Mouse (Mus musculus) CH12.LX (cell line): ENCODE data around the gene B4galnt3. TPM values are rescaled to one million over a fixed set of nuclear protein-coding genes. Genes with fewer than 3 reads are reported as not detected.

Experiments
- DNase-seq: peaks from one replicate; pipeline ENCODE4 v3.0.0-alpha.2; 2013; ENCODE audit errors: extremely low read depth
- H3K27ac ChIP-seq: 2 replicates; pipeline ENCODE4 v1.5.1; 2012; ENCODE audit warnings: low read depth, mild to moderate bottlenecking, control low read depth, moderate library complexity; ENCODE audit not compliant: insufficient read depth
- H3K27me3 ChIP-seq: replicated peaks from 2 replicates; pipeline ENCODE3; 2012; ENCODE audit warnings: inconsistent platforms
- H3K36me3 ChIP-seq, 2 experiments: replicated peaks in 1 of 2; 2 replicates each; pipeline versions ENCODE3 to v1.6.1; 2012; ENCODE audit warnings: inconsistent platforms in 1 of 2, low read length in 1 of 2, mild to moderate bottlenecking in 1 of 2, mixed read lengths in 1 of 2, moderate library complexity in 1 of 2; ENCODE audit not compliant: control insufficient read depth in 1 of 2, insufficient read depth in 1 of 2
- H3K4me1 ChIP-seq, 2 experiments: 2 replicates each; pipeline ENCODE4 v1.6.1; 2012; ENCODE audit warnings: inconsistent platforms in 1 of 2, moderate library complexity in 1 of 2; ENCODE audit not compliant: insufficient read depth in 2 of 2, control insufficient read depth in 1 of 2
- H3K4me2 ChIP-seq: 2 replicates; pipeline ENCODE4 v1.6.1; 2012; ENCODE audit warnings: low read depth, mild to moderate bottlenecking, control low read depth; ENCODE audit not compliant: poor library complexity, insufficient read depth, severe bottlenecking
- H3K4me3 ChIP-seq, 3 experiments: fragments of 150-350 bp in 1 of 3; sonication (generic) in 1 of 3; replicated peaks in 1 of 3; 2 replicates each; pipeline versions ENCODE3 to v1.5.1; 2011 to 2012; ENCODE audit warnings: low read depth in 2 of 3, low read length in 2 of 3, mild to moderate bottlenecking in 2 of 3, moderate library complexity in 2 of 3, control low read depth in 1 of 3, improper control_type of control experiment in 1 of 3, inconsistent platforms in 1 of 3, mixed read lengths in 1 of 3; ENCODE audit not compliant: poor library complexity in 1 of 3
- H3K79me2 ChIP-seq: replicated peaks from 2 replicates; pipeline ENCODE4 v1.6.1; 2012; ENCODE audit warnings: mild to moderate bottlenecking, moderate library complexity; ENCODE audit not compliant: control insufficient read depth, poor library complexity, insufficient read depth, severe bottlenecking; ENCODE audit errors: extremely low read depth
- H3K9ac ChIP-seq: 2 replicates; pipeline ENCODE4 v1.6.1; 2012; ENCODE audit warnings: low read depth, mild to moderate bottlenecking, control low read depth, moderate library complexity; ENCODE audit not compliant: insufficient read depth
- H3K9me3 ChIP-seq: replicated peaks from 2 replicates; pipeline ENCODE3; 2012; ENCODE audit warnings: low read length, inconsistent platforms, mixed read lengths
- BHLHE40 ChIP-seq: IDR thresholded peaks from 2 replicates; pipeline ENCODE4 v1.6.1; 2011; ENCODE audit warnings: mild to moderate bottlenecking, low read depth, low read length, improper control_type of control experiment
- CHD2 ChIP-seq: IDR thresholded peaks from 2 replicates; pipeline ENCODE4 v1.6.1; 2011; ENCODE audit warnings: low read length, improper control_type of control experiment
- E2F4 ChIP-seq: IDR thresholded peaks from 2 replicates; pipeline ENCODE4 v1.6.1; 2011; ENCODE audit warnings: low read depth, low read length, improper control_type of control experiment; ENCODE audit not compliant: insufficient replicate concordance
- ELF1 ChIP-seq: IDR thresholded peaks from 2 replicates; pipeline ENCODE4 v1.6.1; 2014; ENCODE audit warnings: low read depth, mild to moderate bottlenecking, inconsistent platforms, low read length, improper control_type of control experiment
- EP300 ChIP-seq: IDR thresholded peaks from 2 replicates; pipeline ENCODE4 v1.6.1; 2011; ENCODE audit warnings: low read length, improper control_type of control experiment
- ETS1 ChIP-seq: conservative IDR thresholded peaks from 2 replicates; pipeline ENCODE4 v1.6.1; 2012; ENCODE audit warnings: low read depth, mild to moderate bottlenecking, inconsistent platforms, low read length, improper control_type of control experiment, moderate library complexity
- GABPA ChIP-seq: IDR thresholded peaks from 2 replicates; pipeline ENCODE4 v1.6.1; 2012; ENCODE audit warnings: low read depth, low read length, improper control_type of control experiment, inconsistent platforms; ENCODE audit not compliant: insufficient replicate concordance
- HCFC1 ChIP-seq: IDR thresholded peaks from 2 replicates; pipeline ENCODE4 v1.6.1; 2012; ENCODE audit warnings: low read depth, mild to moderate bottlenecking, inconsistent platforms, low read length, improper control_type of control experiment
- IRF4 ChIP-seq: IDR thresholded peaks from 2 replicates; pipeline ENCODE4 v1.6.1; 2014; ENCODE audit warnings: low read depth, mild to moderate bottlenecking, inconsistent platforms, low read length, improper control_type of control experiment
- MAFK ChIP-seq: IDR thresholded peaks from 2 replicates; pipeline ENCODE4 v1.6.1; 2011; ENCODE audit warnings: low read length, improper control_type of control experiment; ENCODE audit not compliant: insufficient replicate concordance
- MEF2A ChIP-seq: IDR thresholded peaks from 2 replicates; pipeline ENCODE4 v1.6.1; 2014; ENCODE audit warnings: low read depth, mild to moderate bottlenecking, inconsistent platforms, low read length, improper control_type of control experiment, borderline replicate concordance
- MXI1 ChIP-seq: IDR thresholded peaks from 2 replicates; pipeline ENCODE4 v1.6.1; 2011; ENCODE audit warnings: mild to moderate bottlenecking, low read depth, low read length, improper control_type of control experiment
- MYC ChIP-seq: IDR thresholded peaks from 2 replicates; pipeline ENCODE4 v1.6.1; 2011; ENCODE audit warnings: low read depth, mild to moderate bottlenecking, improper control_type of control experiment, low read length
- NELFE ChIP-seq: IDR thresholded peaks from 2 replicates; pipeline ENCODE4 v1.6.1; 2011; ENCODE audit warnings: low read depth, low read length, improper control_type of control experiment
- NRF1 ChIP-seq: IDR thresholded peaks from 2 replicates; pipeline ENCODE4 v1.6.1; 2014; ENCODE audit warnings: low read depth, mild to moderate bottlenecking, inconsistent platforms, low read length, improper control_type of control experiment, moderate library complexity
- POLR2A ChIP-seq: IDR thresholded peaks from 2 replicates; pipeline ENCODE4 v1.6.1; 2011; ENCODE audit warnings: low read depth, mild to moderate bottlenecking, improper control_type of control experiment, low read length
- SIN3A ChIP-seq: IDR thresholded peaks from 2 replicates; pipeline ENCODE4 v1.6.1; 2012; ENCODE audit warnings: low read length, improper control_type of control experiment, inconsistent platforms
- SMC3 ChIP-seq: IDR thresholded peaks from 2 replicates; pipeline ENCODE4 v1.6.1; 2011; ENCODE audit warnings: low read depth, low read length, improper control_type of control experiment
- USF2 ChIP-seq: conservative IDR thresholded peaks from 2 replicates; pipeline ENCODE4 v1.6.1; 2011; ENCODE audit warnings: low read depth, low read length, improper control_type of control experiment
- ZC3H11A ChIP-seq: IDR thresholded peaks from 2 replicates; pipeline ENCODE4 v1.6.1; 2012; ENCODE audit warnings: low read depth, mild to moderate bottlenecking, inconsistent platforms, low read length, improper control_type of control experiment
- ZKSCAN1 ChIP-seq: IDR thresholded peaks from 2 replicates; pipeline ENCODE4 v1.6.1; 2012; ENCODE audit warnings: low read depth, inconsistent platforms, low read length, improper control_type of control experiment, borderline replicate concordance
- ZMIZ1 ChIP-seq: IDR thresholded peaks from 2 replicates; pipeline ENCODE4 v1.6.1; 2012; ENCODE audit warnings: low read depth, mild to moderate bottlenecking, inconsistent platforms, low read length, improper control_type of control experiment
- ZNF384 ChIP-seq: IDR thresholded peaks from 2 replicates; pipeline ENCODE4 v1.6.1; 2012; ENCODE audit warnings: low read depth, low read length, improper control_type of control experiment, inconsistent platforms
- dilution Hi-C: fragments of 300-500 bp; cut with MboI; formaldehyde crosslinking; loops from 2 replicates; pipeline ENCODE4 v1.14.3; 2020; ENCODE audit warnings: low sequenced_read_pairs; ENCODE audit not compliant: extremely low pct_unique_long_range_greater_than_20kb, extremely low pct_ligation_motif_present
- in situ Hi-C: fragments of 300-500 bp; cut with MboI; formaldehyde crosslinking; loops from 3 replicates; pipeline ENCODE4 v1.14.3; 2019; ENCODE audit warnings: low sequenced_read_pairs, low pct_ligation_motif_present, low pct_unique_long_range_greater_than_20kb, mixed read lengths
- polyA plus RNA-seq: library from polyadenylated mRNA; unstranded; fragments of >175 nt; gene quantifications from 2 replicates; pipeline ENCODE4 v1.2.1, GENCODE M21; 2012; ENCODE audit warnings: low read depth; ENCODE audit not compliant: insufficient read length
- total RNA-seq, 2 experiments: library from RNA; depleted of rRNA; stranded (reverse); fragments of 300-350 nt in 1 of 2; fragments of >200 nt in 1 of 2; gene quantifications; 2 replicates each; pipeline ENCODE4 v1.2.3; 2012 to 2014

The B4galnt3 gene
- total and polyA plus RNA-seq, 3 experiments: 0.21 to 0.47 (median 0.44) TPM

- TF ChIP-seq EP300 (no peak), MYC (no peak), ZMIZ1 (peak; percentile 97)
These were observed 97.5 kb downstream of the B4galnt3 start (continued) for GRCm38 (mm10) chr6:120196837-120197236.

DNA sequence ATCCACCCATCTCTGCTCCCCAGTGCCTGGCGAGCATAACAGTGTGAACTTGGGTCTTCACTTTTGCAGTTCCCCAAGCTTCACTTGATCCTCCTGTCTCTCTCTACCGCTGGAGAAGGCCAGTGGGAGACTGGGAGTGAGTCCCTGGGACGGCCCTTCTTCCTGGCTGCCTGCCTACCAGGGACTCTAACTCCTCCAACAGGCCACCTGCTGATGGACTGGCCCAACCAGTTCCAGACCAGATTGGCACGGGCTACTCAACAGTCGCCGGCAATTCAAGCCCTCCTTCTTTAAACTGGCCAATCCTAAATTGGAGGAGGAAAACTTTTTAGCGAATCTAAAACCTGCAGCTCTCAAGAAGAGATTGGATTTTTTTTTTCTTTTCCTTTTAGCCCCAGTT is 99.4 kb downstream of the B4galnt3 start:
- no peak for DNase-seq
- no peaks in the 10 kb centered on the region for H3K9me3 ChIP-seq
- in situ Hi-C loops (loop anchor here (10.0 kb wide), 3 partner anchors 280 to 710 kb away; no protein-coding TSS in a partner anchor), dilution Hi-C loops (no loop called here)
- TF ChIP-seq E2F4 (no peak), ZC3H11A (no peak), ZNF384 (no peak), ETS1 (no peak), BHLHE40 (no peak), EP300 (no peak), ZMIZ1 (no peak), GABPA (no peak), SIN3A (no peak), NRF1 (no peak)
- H3K4me3 ChIP-seq: no peak overlapping the region
- H3K27me3 ChIP-seq: no peaks in the 10 kb centered on the region
- peaks cover 22 to 63% of the 10 kb centered on the region in 2 experiments for H3K4me1 ChIP-seq
- no peak overlapping the region for H3K4me2 ChIP-seq
- no peak overlapping the region for H3K27ac ChIP-seq
- no peaks in the 10 kb centered on the region for H3K36me3 ChIP-seq
- no peaks in the 10 kb centered on the region for H3K79me2 ChIP-seq
- H3K9ac ChIP-seq: no peak overlapping the region

GRCm38 (mm10) chr6:120194305-120194704 is 100.1 kb downstream of the B4galnt3 start:
- TF ChIP-seq MAFK: no peak
- no peak for TF ChIP-seq POLR2A
- no peak for TF ChIP-seq BHLHE40
- TF ChIP-seq ZKSCAN1: no peak
- TF ChIP-seq MXI1: no peak
- TF ChIP-seq HCFC1: no peak
- no peak for TF ChIP-seq IRF4
- no peak for TF ChIP-seq NELFE
- TF ChIP-seq USF2: no peak
- no peak for TF ChIP-seq SMC3
- no peak for TF ChIP-seq MEF2A
- no peak for TF ChIP-seq GABPA
- TF ChIP-seq CHD2: no peak
- no peak for TF ChIP-seq ELF1
- no peak for TF ChIP-seq ZMIZ1
- TF ChIP-seq ETS1: no peak
- in situ Hi-C loops (loop anchor here (10.0 kb wide), 3 partner anchors 280 to 710 kb away; no protein-coding TSS in a partner anchor), dilution Hi-C loops (no loop called here)
- no peaks in the 10 kb centered on the region for H3K36me3 ChIP-seq
- peak overlapping the region; percentile 89 for H3K4me2 ChIP-seq
- H3K9ac ChIP-seq: peak overlapping the region; percentile 55
- H3K4me3 ChIP-seq: no peak overlapping the region
- H3K27ac ChIP-seq: peak overlapping the region; percentile 52
- peaks cover 27 to 63% of the 10 kb centered on the region in 2 experiments for H3K4me1 ChIP-seq
- DNase-seq: no peak
- H3K9me3 ChIP-seq: no peaks in the 10 kb centered on the region
- H3K27me3 ChIP-seq: no peaks in the 10 kb centered on the region
- H3K79me2 ChIP-seq: no peaks in the 10 kb centered on the region
